Mouse (Mus musculus): ENCODE measurements at regions not wholly inside any gene's neighbourhood (a gene's known extent, or its start where the extent isn't known, plus 50 kb on each side); places are given as distances from the start of the nearest gene placed in this dataset.

DNA sequence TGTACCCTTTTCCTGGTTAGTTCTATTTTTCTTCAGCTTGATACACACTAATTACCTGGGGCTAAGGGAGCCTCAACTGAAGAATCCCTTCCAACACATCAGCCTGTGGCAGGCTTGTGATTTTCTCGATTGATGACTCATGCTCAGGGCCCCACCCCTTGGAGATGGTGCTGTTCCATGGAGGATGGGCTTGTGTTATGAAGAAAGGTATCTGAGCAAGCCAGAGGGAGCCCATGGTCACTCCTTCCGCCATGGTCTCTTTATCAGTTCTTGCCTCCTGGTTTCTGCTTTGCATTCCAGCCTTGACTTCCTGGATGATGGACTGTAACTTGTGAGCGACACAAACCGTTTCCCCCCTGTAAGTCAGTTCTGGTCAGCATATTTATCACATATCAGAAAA is 131.1 kb upstream of the Kcnj16 start:
- Histone ChIP-seq H3K9me3 (ENCODE audit: control insufficient read depth, low read length) (no peaks in the 10 kb centered on the region), H3K4me1 (ENCODE audit: control insufficient read depth, insufficient read depth, low read depth, low read length) (no peaks in the 10 kb centered on the region), H3K27me3 (replicated peaks; ENCODE audit: control insufficient read depth, insufficient read depth, low read length) (no peaks in the 10 kb centered on the region), H3K9ac (ENCODE audit: low read depth, low read length) (no peak overlapping the region), H3K27ac (ENCODE audit: low read depth, low read length) (no peak overlapping the region), H3K4me2 (ENCODE audit: low read length) (no peak overlapping the region), H3K36me3 (ENCODE audit: control insufficient read depth, insufficient read depth, low read length) (no peaks in the 10 kb centered on the region), H3K4me3 (ENCODE audit: low read length) (no peak overlapping the region)
- WGBS: 96% methylated on average over 4 of the region's 4 CpGs
- ATAC-seq: no peak

DNA sequence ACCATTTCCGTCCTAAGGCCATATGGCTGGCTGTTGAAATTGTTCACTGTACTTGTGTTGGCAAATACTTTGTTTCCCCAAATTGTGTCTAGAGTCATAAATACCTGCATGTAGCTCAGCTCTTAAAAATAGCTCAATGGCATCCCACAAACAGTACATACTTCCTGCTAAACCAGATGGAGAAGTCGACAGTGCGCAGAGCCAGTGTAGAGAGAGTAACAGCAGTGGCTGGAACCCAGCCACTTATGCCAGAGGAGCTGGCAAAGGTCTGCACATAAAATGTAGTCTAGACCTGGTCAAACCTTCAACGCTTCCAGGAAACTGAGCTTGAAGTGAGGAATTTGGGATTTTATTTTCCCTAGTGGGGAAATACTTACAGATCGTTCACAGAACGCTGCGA is 128.5 kb upstream of the Kcnj16 start:
- no peak overlapping the region for H3K27ac ChIP-seq (ENCODE audit: low read depth, low read length)
- H3K9me3 ChIP-seq (ENCODE audit: control insufficient read depth, low read length): no peaks in the 10 kb centered on the region
- WGBS: 91% methylated on average over 7 of the region's 7 CpGs
- H3K4me1 ChIP-seq (ENCODE audit: control insufficient read depth, insufficient read depth, low read depth, low read length): no peaks in the 10 kb centered on the region
- no peak overlapping the region for H3K4me3 ChIP-seq (ENCODE audit: low read length)
- H3K9ac ChIP-seq (ENCODE audit: low read depth, low read length): no peak overlapping the region
- no peaks in the 10 kb centered on the region for H3K36me3 ChIP-seq (ENCODE audit: control insufficient read depth, insufficient read depth, low read length)
- H3K4me2 ChIP-seq (ENCODE audit: low read length): no peak overlapping the region
- no peak for ATAC-seq
- no peaks in the 10 kb centered on the region for H3K27me3 ChIP-seq (replicated peaks; ENCODE audit: control insufficient read depth, insufficient read depth, low read length)

DNA sequence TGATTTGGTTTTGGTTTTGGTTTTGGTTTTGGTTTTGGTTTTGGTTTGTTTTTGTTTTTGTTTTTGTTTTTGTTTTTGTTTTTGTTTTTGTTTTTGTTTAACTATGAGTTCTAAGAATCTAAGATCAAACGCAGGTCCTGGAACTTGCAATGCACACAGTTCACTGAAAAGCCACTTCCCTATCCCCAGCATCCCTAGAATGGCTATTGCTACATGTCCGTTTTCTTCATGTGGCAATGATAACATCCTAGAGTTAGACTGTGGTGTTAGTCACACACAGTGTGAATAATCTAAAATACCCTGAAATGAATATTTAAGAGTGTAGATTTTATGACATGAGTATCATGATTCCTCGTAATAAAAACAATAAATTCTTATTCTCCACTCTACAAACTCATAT is 99.5 kb upstream of the Kcnj16 start:
- H3K4me1 ChIP-seq (ENCODE audit: control insufficient read depth, insufficient read depth, low read depth, low read length): no peaks in the 10 kb centered on the region
- no peak overlapping the region for H3K9ac ChIP-seq (ENCODE audit: low read depth, low read length)
- 89% methylated on average over 3 of the region's 3 CpGs for WGBS
- no peak overlapping the region for H3K4me3 ChIP-seq (ENCODE audit: low read length)
- H3K4me2 ChIP-seq (ENCODE audit: low read length): no peak overlapping the region
- no peaks in the 10 kb centered on the region for H3K27me3 ChIP-seq (replicated peaks; ENCODE audit: control insufficient read depth, insufficient read depth, low read length)
- H3K36me3 ChIP-seq (ENCODE audit: control insufficient read depth, insufficient read depth, low read length): no peaks in the 10 kb centered on the region
- H3K9me3 ChIP-seq (ENCODE audit: control insufficient read depth, low read length): no peaks in the 10 kb centered on the region
- no peak for ATAC-seq
- no peak overlapping the region for H3K27ac ChIP-seq (ENCODE audit: low read depth, low read length)

- Histone ChIP-seq H3K4me2 (ENCODE audit: low read length) (no peak overlapping the region), H3K27me3 (replicated peaks; ENCODE audit: control insufficient read depth, insufficient read depth, low read length) (no peaks in the 10 kb centered on the region), H3K9ac (ENCODE audit: low read depth, low read length) (no peak overlapping the region), H3K4me3 (ENCODE audit: low read length) (no peak overlapping the region), H3K27ac (ENCODE audit: low read depth, low read length) (no peak overlapping the region), H3K4me1 (ENCODE audit: control insufficient read depth, insufficient read depth, low read depth, low read length) (no peaks in the 10 kb centered on the region), H3K9me3 (ENCODE audit: control insufficient read depth, low read length) (no peaks in the 10 kb centered on the region), H3K36me3 (ENCODE audit: control insufficient read depth, insufficient read depth, low read length) (no peaks in the 10 kb centered on the region)
- ATAC-seq: no peak
- WGBS: 97% methylated on average over 2 of the region's 2 CpGs
These were observed 97.7 kb upstream of the Kcnj16 start for GRCm38 (mm10) chr11:110870133-110870532.

DNA sequence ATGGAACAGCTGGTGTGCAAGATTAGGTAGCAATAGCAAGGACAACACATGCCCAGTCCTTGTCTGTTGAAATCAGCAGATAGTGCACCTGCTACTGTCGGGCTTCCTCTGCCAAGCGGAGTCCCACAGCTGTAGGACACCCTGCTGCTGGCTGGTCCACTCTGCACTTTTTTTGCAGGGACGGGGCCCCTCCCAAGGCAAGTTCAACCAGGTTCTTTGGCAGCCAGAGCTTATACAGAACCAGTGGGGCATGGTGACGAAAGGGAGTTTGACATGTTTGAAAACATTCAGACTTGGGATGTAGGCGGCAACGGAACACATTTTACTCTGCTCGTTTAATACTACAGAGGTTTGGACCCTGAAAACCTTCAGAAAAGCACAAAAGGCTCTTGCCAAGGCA is 93.2 kb upstream of the Kcnj16 start:
- no peak for ATAC-seq
- no peak overlapping the region for H3K9ac ChIP-seq (ENCODE audit: low read depth, low read length)
- no peaks in the 10 kb centered on the region for H3K4me1 ChIP-seq (ENCODE audit: control insufficient read depth, insufficient read depth, low read depth, low read length)
- H3K9me3 ChIP-seq (ENCODE audit: control insufficient read depth, low read length): no peaks in the 10 kb centered on the region
- H3K4me2 ChIP-seq (ENCODE audit: low read length): no peak overlapping the region
- H3K36me3 ChIP-seq (ENCODE audit: control insufficient read depth, insufficient read depth, low read length): no peaks in the 10 kb centered on the region
- H3K4me3 ChIP-seq (ENCODE audit: low read length): no peak overlapping the region
- H3K27ac ChIP-seq (ENCODE audit: low read depth, low read length): no peak overlapping the region
- H3K27me3 ChIP-seq (replicated peaks; ENCODE audit: control insufficient read depth, insufficient read depth, low read length): no peaks in the 10 kb centered on the region
- WGBS: 60% methylated on average over 7 of the region's 7 CpGs

GRCm38 (mm10) chr11:110880971-110881370 is 86.9 kb upstream of the Kcnj16 start:
- Histone ChIP-seq H3K4me2 (ENCODE audit: low read length) (no peak overlapping the region), H3K4me3 (ENCODE audit: low read length) (no peak overlapping the region), H3K9ac (ENCODE audit: low read depth, low read length) (no peak overlapping the region), H3K27ac (ENCODE audit: low read depth, low read length) (no peak overlapping the region), H3K36me3 (ENCODE audit: control insufficient read depth, insufficient read depth, low read length) (no peaks in the 10 kb centered on the region), H3K4me1 (ENCODE audit: control insufficient read depth, insufficient read depth, low read depth, low read length) (no peaks in the 10 kb centered on the region), H3K27me3 (replicated peaks; ENCODE audit: control insufficient read depth, insufficient read depth, low read length) (no peaks in the 10 kb centered on the region), H3K9me3 (ENCODE audit: control insufficient read depth, low read length) (no peaks in the 10 kb centered on the region)
- WGBS: 82% methylated on average over 9 of the region's 9 CpGs
- ATAC-seq: no peak

DNA sequence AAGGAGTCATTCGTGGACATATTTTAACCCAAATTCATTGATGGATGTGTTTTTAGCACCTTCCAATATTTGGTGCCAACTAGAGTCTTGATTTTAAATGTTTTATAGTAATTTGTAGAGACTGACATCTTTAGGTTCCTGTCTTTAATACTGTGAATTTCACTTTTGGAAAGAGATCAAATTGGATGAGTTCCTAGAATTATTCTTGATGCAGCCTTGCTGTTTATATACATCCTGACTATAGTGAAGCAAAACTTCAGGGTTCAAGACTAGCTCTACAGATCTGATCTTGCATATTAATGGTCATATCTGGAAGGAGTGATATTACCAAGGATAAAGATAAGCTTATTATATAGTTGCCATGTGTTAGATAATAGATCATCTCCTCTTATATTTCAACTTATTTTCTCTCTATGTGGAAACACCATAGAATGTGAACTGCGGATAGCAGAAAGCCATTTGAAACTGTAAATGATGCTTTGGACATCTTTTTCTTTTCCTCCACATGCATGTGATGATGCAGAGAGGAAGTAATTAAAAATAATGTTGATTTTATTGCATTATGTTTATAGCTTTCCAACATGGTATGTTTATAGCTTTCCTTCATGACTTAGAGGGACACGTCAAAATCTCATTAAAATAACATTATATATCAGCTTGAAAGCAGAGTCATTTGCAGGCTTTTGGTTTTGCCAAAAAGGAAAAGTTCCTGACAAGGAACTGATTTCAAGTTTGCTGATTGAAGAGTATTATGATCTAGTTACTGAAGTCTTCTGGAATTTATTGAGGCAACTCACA is 78.3 kb upstream of the Kcnj16 start:
- WGBS: 89% methylated on average over 3 of the region's 3 CpGs
- no peaks in the 10 kb centered on the region for H3K9me3 ChIP-seq (ENCODE audit: control insufficient read depth, low read length)

DNA sequence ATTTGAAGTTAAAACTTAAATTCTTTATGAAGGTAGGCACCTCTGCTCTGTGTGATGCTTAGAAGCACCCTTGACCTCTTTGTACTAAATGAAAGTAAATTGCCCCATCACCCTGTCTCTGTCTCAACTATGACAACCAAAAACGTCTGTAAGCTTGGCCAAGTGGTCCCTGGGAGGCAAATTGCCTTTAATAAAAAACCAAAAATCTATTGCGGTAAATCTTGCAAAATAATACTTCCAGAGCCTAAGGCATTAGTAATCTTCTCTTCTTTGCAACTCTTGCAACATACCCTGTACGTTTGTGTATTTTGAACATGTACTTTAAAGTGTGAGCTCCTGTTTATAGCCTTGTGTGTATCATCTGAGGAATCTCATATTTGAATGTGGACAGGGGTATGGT is 77.4 kb upstream of the Kcnj16 start:
- Histone ChIP-seq H3K27ac (ENCODE audit: low read depth, low read length) (no peak overlapping the region), H3K4me2 (ENCODE audit: low read length) (no peak overlapping the region), H3K4me3 (ENCODE audit: low read length) (no peak overlapping the region), H3K36me3 (ENCODE audit: control insufficient read depth, insufficient read depth, low read length) (no peaks in the 10 kb centered on the region), H3K9ac (ENCODE audit: low read depth, low read length) (no peak overlapping the region), H3K9me3 (ENCODE audit: control insufficient read depth, low read length) (no peaks in the 10 kb centered on the region), H3K4me1 (ENCODE audit: control insufficient read depth, insufficient read depth, low read depth, low read length) (no peaks in the 10 kb centered on the region), H3K27me3 (replicated peaks; ENCODE audit: control insufficient read depth, insufficient read depth, low read length) (no peaks in the 10 kb centered on the region)
- whole genome bisulfite sequencing: 75% methylated on average over 3 of the region's 3 CpGs
- ATAC-seq: no peak

More for the DNA sequence above, 78.3 kb upstream of the Kcnj16 start:
- Histone ChIP-seq H3K4me3 (ENCODE audit: low read length) (no peak overlapping the region), H3K9ac (ENCODE audit: low read depth, low read length) (no peak overlapping the region), H3K36me3 (ENCODE audit: control insufficient read depth, insufficient read depth, low read length) (no peaks in the 10 kb centered on the region), H3K27ac (ENCODE audit: low read depth, low read length) (no peak overlapping the region), H3K4me2 (ENCODE audit: low read length) (no peak overlapping the region), H3K4me1 (ENCODE audit: control insufficient read depth, insufficient read depth, low read depth, low read length) (no peaks in the 10 kb centered on the region), H3K27me3 (replicated peaks; ENCODE audit: control insufficient read depth, insufficient read depth, low read length) (no peaks in the 10 kb centered on the region)
- ATAC-seq: no peak

DNA sequence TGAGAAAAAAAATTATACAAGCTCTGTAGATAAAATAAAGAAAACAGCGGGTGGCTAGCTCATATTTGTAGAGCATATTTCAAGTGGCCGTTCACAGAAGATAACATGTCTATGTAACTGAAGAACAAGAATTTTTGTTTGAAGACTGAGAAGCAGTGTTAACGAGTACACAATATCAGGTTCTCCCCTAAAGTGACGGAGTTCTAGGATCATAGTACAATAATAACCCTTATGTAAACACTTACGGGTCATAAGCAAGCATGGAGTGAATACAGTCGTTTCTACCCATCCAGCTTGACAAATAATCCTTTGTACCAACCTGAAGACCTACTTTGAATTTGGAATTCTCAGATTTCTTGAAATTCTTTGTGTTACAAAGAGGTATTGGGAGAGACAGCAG is 64.9 kb upstream of the Kcnj16 start:
- Histone ChIP-seq H3K4me2 (ENCODE audit: low read length) (no peak overlapping the region), H3K27ac (ENCODE audit: low read depth, low read length) (no peak overlapping the region), H3K9me3 (ENCODE audit: control insufficient read depth, low read length) (no peaks in the 10 kb centered on the region), H3K27me3 (replicated peaks; ENCODE audit: control insufficient read depth, insufficient read depth, low read length) (no peaks in the 10 kb centered on the region), H3K4me1 (ENCODE audit: control insufficient read depth, insufficient read depth, low read depth, low read length) (no peaks in the 10 kb centered on the region), H3K4me3 (ENCODE audit: low read length) (no peak overlapping the region), H3K36me3 (ENCODE audit: control insufficient read depth, insufficient read depth, low read length) (no peaks in the 10 kb centered on the region), H3K9ac (ENCODE audit: low read depth, low read length) (no peak overlapping the region)
- ATAC-seq: no peak
- WGBS: 90% methylated on average over 6 of the region's 6 CpGs

All from hindbrain, embryonic 16.5 days (tissue).